Mouse (Mus musculus): Measurements from ENCODE around the gene Tmem9b. TPM values are rescaled to one million over a fixed set of nuclear protein-coding genes. Genes with fewer than 3 reads are reported as not detected.

Tmem9b gene
- polyA plus RNA-seq, 1 experiment from 2014 or later, result 64.7 TPM

DNA sequence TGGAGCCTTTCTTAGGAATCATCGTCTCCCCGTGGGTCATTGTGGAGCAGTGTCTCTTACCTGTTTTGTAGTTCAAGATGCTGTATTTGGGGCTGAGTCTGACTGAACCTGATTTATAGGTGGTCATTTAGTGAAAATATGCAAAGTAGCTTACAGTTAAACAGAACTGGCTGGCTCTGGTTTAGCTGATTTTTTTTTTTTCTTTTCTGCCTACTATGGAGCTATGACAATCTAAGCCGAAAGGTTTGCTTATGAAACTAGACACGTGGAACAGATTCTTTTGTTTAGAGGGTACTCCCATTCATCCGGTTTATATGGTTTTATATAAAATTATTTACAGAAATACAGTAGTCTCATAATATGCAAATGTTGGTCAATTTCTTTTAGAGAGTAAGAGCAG is 21.0 kb downstream of the Tmem9b start, which contains the start of gene Ascl3:
Gene Ascl3, minus strand, starts transcription at position 101 of the 400 bp plus-strand sequence.
- no peak within 1 kb of the TSS for H3K9ac ChIP-seq

DNA sequence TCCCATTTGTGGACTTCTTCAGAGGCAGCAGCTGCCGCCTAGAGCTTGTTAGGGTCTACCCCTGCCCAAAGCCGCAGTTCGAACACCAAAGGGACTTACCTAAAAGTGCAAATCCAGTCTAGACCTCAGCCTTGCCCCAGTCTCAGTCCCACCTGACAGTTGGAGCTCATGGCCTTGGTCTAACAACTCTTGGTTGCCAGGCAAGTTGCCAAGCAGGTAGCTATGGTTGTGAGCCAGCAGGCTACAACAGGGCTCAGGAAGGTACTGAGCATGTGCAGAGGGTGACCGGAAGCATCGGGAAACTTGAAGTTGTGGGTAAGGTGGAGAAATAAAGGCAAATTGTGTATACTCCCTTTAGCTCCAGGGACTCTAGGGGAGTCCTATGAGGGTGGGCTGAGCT is 29.0 kb downstream of the Tmem9b start, which contains the start of gene BC051019:
Gene BC051019, minus strand, starts transcription at position 154 of the 400 bp plus-strand sequence.
- Histone ChIP-seq H3K4me2 (no peak within 1 kb of the TSS), H3K36me3 (no peaks in the 10 kb centered on the region), H3K9ac (no peak within 1 kb of the TSS), H3K9me3 (no peaks in the 10 kb centered on the region), H3K27me3 (no peaks in the 10 kb centered on the region), H3K4me1 (no peaks in the 10 kb centered on the region), H3K4me3 (no peak within 1 kb of the TSS), H3K27ac (no peak within 1 kb of the TSS)
- ATAC-seq (ENCODE audit: insufficient number of reproducible peaks, low FRiP score, low TSS enrichment, low read depth), result no peak
- 89% methylated on average over 5 of the region's 5 CpGs for WGBS

More for the DNA sequence above, 21.0 kb downstream of the Tmem9b start, which contains the start of gene Ascl3:
- Histone ChIP-seq H3K27ac (no peak within 1 kb of the TSS), H3K36me3 (peaks cover 15% of the 10 kb centered on the region), H3K9me3 (no peaks in the 10 kb centered on the region), H3K4me2 (no peak within 1 kb of the TSS), H3K27me3 (no peaks in the 10 kb centered on the region), H3K4me1 (peaks cover 6% of the 10 kb centered on the region; the same call in 1 of the 2 replicates), H3K4me3 (no peak within 1 kb of the TSS)
- ATAC-seq (ENCODE audit: insufficient number of reproducible peaks, low FRiP score, low TSS enrichment, low read depth), result no peak
- WGBS, result 77% methylated on average over 5 of the region's 5 CpGs

DNA sequence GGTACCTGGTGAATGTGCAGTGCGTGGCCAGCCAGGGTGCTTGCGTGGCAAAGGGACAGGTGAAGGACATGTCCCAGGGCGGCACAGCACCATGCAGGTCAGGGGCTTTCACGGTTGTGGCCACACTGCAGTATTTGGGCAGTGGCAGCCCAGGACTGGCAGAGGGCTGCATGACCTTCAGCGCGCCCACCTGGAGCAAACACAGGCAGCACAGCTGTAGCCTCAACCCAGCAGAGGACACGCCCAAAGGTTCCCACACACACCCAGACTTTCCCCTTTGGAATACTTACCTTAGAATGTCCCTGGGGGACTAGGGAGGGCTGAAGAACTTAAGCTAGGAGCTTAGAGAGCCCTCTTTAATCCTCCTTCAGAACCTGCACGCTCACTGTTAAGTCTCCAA is 29.6 kb downstream of the Tmem9b start:
- H3K4me3 ChIP-seq, result no peak overlapping the region
- WGBS, result 94% methylated on average over 8 of the region's 8 CpGs
- no peak overlapping the region for H3K4me2 ChIP-seq
- H3K9ac ChIP-seq, result no peak overlapping the region
- H3K36me3 ChIP-seq, result no peaks in the 10 kb centered on the region
- H3K27me3 ChIP-seq, result no peaks in the 10 kb centered on the region
- H3K4me1 ChIP-seq, result no peaks in the 10 kb centered on the region
- no peak overlapping the region for H3K27ac ChIP-seq
- H3K9me3 ChIP-seq, result no peaks in the 10 kb centered on the region
- ATAC-seq (ENCODE audit: insufficient number of reproducible peaks, low FRiP score, low TSS enrichment, low read depth), result no peak

DNA sequence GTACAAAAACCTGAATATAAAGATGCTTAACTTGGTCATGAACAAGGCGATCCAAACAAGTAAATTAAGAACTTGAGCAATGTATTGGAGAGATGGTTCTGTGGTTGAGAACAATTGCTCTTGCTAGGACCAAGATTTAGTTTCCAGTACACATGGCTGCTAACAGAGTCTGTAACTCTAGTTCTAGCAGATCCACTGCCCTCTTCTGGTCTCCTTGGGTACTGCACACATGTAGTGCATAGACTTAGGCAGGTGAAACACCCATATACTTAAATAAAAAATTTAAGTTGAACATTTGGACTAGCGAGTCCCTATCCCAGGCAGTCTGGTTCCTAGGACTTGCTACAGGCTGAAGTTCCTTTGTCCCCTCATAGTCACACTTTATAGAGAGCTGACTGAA is 30.1 kb downstream of the Tmem9b start:
- no peak overlapping the region for H3K27ac ChIP-seq
- H3K27me3 ChIP-seq, result no peaks in the 10 kb centered on the region
- no peaks in the 10 kb centered on the region for H3K9me3 ChIP-seq
- H3K36me3 ChIP-seq, result no peaks in the 10 kb centered on the region
- no peak overlapping the region for H3K9ac ChIP-seq
- no peak overlapping the region for H3K4me3 ChIP-seq
- no peak overlapping the region for H3K4me2 ChIP-seq
- 95% methylated on average over 2 of the region's 2 CpGs for WGBS
- no peaks in the 10 kb centered on the region for H3K4me1 ChIP-seq
- ATAC-seq (ENCODE audit: insufficient number of reproducible peaks, low FRiP score, low TSS enrichment, low read depth), result no peak

DNA sequence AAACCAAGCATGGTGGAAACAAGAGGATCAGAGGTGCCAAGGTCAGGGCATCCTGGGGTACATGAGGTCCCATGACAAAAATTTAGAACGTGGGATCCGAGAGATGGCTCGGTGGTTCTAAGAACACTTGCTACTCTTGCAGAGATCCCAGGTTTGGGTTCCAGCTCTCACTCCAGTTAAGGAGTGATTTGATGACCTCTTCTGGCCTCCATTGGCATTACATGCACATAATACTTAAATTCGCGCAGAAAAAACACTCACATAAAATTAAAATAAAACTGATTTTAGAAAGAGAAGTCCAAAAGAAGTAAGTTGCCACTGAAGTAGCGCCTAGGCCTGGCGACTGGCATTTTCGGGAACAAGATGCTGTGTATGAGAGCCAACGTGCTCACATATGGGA is 33.4 kb downstream of the Tmem9b start:
- Histone ChIP-seq H3K9me3 (no peaks in the 10 kb centered on the region), H3K36me3 (no peaks in the 10 kb centered on the region), H3K27me3 (no peaks in the 10 kb centered on the region), H3K4me2 (no peak overlapping the region), H3K27ac (no peak overlapping the region), H3K4me3 (no peak overlapping the region), H3K9ac (no peak overlapping the region), H3K4me1 (no peaks in the 10 kb centered on the region)
- no peak for ATAC-seq (ENCODE audit: insufficient number of reproducible peaks, low FRiP score, low TSS enrichment, low read depth)
- 54% methylated on average over 9 of the region's 9 CpGs for WGBS

DNA sequence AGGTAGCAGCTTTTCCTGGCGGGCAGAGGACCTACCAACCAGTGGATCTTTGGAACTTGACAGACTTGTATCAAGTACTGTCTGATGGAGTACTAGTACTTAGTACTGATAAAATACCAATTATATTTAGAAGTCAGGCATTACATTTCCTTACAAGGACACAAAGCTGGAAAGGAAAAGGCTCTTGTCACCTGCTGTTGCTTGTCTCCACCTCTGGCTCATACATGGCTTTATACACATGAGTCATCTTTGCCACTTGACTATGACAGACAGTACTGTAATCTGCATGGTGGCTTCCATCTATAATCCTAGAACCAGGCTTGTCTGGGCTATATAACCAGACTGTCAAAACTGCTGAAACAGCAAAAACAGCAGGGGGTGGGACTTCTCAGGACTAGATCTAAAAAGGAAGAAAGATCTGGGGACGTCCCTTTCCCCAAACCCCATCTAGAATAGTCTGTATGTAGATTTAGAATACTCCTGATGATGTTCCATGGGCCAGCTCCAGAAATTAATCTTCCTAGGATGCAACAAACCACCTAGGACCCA is 39.2 kb downstream of the Tmem9b start:
- no peaks in the 10 kb centered on the region for H3K9me3 ChIP-seq
- peaks cover 7% of the 10 kb centered on the region for H3K4me1 ChIP-seq
- no peaks in the 10 kb centered on the region for H3K27me3 ChIP-seq
- 86% methylated on average over 2 of the region's 2 CpGs for WGBS
- no peak overlapping the region for H3K4me2 ChIP-seq
- H3K4me3 ChIP-seq, result no peak overlapping the region
- H3K36me3 ChIP-seq, result peaks cover 34% of the 10 kb centered on the region
- H3K27ac ChIP-seq, result no peak overlapping the region
- H3K9ac ChIP-seq, result no peak overlapping the region
- ATAC-seq (ENCODE audit: insufficient number of reproducible peaks, low FRiP score, low TSS enrichment, low read depth), result no peak

DNA sequence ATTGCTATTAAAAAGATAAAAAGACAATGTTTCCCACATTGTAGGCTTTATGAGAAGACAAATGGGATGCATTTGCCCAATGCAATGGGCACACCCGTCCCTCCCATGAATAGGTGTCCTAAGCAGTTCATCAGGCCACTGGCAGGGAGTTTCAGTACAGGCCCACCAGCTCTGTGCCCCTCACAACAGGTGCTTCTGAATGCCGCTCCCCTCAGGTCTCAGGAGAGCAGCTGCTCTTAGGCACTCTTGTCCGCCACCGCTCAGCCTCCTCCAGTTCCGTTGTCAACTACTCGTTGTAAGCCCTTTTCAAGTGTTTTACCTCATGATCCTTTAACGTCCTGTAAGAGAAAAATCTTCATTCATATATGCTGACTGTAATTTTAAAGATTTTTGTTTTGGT is 40.5 kb downstream of the Tmem9b start:
- ATAC-seq (ENCODE audit: insufficient number of reproducible peaks, low FRiP score, low TSS enrichment, low read depth), result no peak
- peaks cover 34% of the 10 kb centered on the region for H3K36me3 ChIP-seq

DNA sequence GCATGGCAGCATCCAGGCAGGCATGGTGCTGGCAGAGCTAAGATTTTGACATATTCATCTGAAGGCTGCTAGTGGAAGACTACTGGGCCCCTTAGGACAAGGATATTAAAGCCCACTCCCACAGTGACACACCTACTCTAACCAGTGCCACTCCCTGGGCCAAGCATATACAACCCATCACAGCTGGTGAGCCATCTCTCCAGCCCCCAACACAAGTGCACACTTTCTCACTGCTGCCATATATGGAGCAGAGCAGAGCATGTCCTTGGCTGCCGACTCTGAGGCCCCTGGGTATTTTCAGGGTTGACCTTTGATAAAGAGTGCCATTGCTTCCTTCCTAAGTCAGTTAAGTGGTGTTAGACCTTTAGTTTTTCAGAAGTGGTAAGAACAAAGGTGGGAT is 42.6 kb downstream of the Tmem9b start:
- H3K4me3 ChIP-seq, result no peak overlapping the region
- H3K4me1 ChIP-seq, result peaks cover 11% of the 10 kb centered on the region
- 70% methylated on average over 1 of the region's 1 CpGs for WGBS
- H3K36me3 ChIP-seq, result peaks cover 34% of the 10 kb centered on the region
- ATAC-seq (ENCODE audit: insufficient number of reproducible peaks, low FRiP score, low TSS enrichment, low read depth), result no peak
- H3K4me2 ChIP-seq, result no peak overlapping the region
- no peaks in the 10 kb centered on the region for H3K27me3 ChIP-seq
- H3K9ac ChIP-seq, result no peak overlapping the region
- no peak overlapping the region for H3K27ac ChIP-seq
- H3K9me3 ChIP-seq, result no peaks in the 10 kb centered on the region

More for the DNA sequence above, 40.5 kb downstream of the Tmem9b start:
- no peaks in the 10 kb centered on the region for H3K27me3 ChIP-seq
- H3K4me1 ChIP-seq, result peaks cover 11% of the 10 kb centered on the region
- no peak overlapping the region for H3K4me3 ChIP-seq
- 85% methylated on average over 7 of the region's 7 CpGs for WGBS
- H3K27ac ChIP-seq, result no peak overlapping the region
- H3K4me2 ChIP-seq, result no peak overlapping the region
- H3K9me3 ChIP-seq, result no peaks in the 10 kb centered on the region
- H3K9ac ChIP-seq, result no peak overlapping the region

GRCm38 (mm10) chr7:109708961-109709382 is 43.7 kb downstream of the Tmem9b start:
- WGBS, result 13% methylated on average over 3 of the region's 3 CpGs
- H3K36me3 ChIP-seq, result peaks cover 34% of the 10 kb centered on the region
- H3K27ac ChIP-seq, result peak overlapping the region; percentile 79

GRCm38 (mm10) chr7:109707023-109707785 is 45.5 kb downstream of the Tmem9b start:
- Histone ChIP-seq H3K9me3 (no peaks in the 10 kb centered on the region), H3K27ac (no peak overlapping the region), H3K27me3 (no peaks in the 10 kb centered on the region), H3K9ac (no peak overlapping the region), H3K4me3 (no peak overlapping the region), H3K4me2 (no peak overlapping the region), H3K36me3 (peaks cover 24% of the 10 kb centered on the region), H3K4me1 (peaks cover 26% of the 10 kb centered on the region)
- WGBS, result 46% methylated on average over 4 of the region's 4 CpGs
- no peak for ATAC-seq (ENCODE audit: insufficient number of reproducible peaks, low FRiP score, low TSS enrichment, low read depth)

More at GRCm38 (mm10) chr7:109708961-109709382, 43.7 kb downstream of the Tmem9b start:
- H3K4me1 ChIP-seq, result peaks cover 20% of the 10 kb centered on the region
- peak; percentile 73; the same call in 1 of the 2 replicates for ATAC-seq (ENCODE audit: insufficient number of reproducible peaks, low FRiP score, low TSS enrichment, low read depth)
- H3K9ac ChIP-seq, result no peak overlapping the region
- no peak overlapping the region for H3K4me2 ChIP-seq
- H3K27me3 ChIP-seq, result no peaks in the 10 kb centered on the region
- no peak overlapping the region for H3K4me3 ChIP-seq
- no peaks in the 10 kb centered on the region for H3K9me3 ChIP-seq

DNA sequence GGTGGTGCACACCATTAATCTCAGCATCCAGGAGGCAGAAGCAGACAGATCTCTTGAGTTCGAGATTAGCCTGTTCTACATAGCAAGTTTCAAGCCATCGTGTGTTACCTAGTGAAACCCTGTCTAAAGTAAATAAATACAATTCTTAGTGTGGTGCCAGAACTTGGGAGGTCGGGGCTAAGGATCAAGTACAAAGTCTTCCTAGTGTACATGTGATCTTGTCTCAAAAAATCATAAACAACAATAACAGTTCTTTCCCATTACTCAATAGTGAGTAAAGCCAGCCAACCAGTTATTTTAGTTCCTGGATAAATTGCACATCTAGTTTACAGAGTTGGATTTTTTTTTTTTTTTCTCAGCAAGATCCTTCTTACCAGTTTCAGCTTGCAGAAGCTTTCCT is 48.2 kb downstream of the Tmem9b start:
- no peaks in the 10 kb centered on the region for H3K36me3 ChIP-seq
- ATAC-seq (ENCODE audit: insufficient number of reproducible peaks, low FRiP score, low TSS enrichment, low read depth), result no peak
- H3K9ac ChIP-seq, result no peak overlapping the region
- peak overlapping the region; percentile 85; the same call in 1 of the 2 replicates for H3K4me2 ChIP-seq
- H3K4me1 ChIP-seq, result peaks cover 23% of the 10 kb centered on the region
- 67% methylated on average over 3 of the region's 3 CpGs for WGBS
- H3K27me3 ChIP-seq, result no peaks in the 10 kb centered on the region
- H3K27ac ChIP-seq, result no peak overlapping the region; the same call in 1 of the 2 replicates
- no peaks in the 10 kb centered on the region for H3K9me3 ChIP-seq
- H3K4me3 ChIP-seq, result peak overlapping the region; percentile 73

GRCm38 (mm10) chr7:109704016-109704377 is 48.7 kb downstream of the Tmem9b start:
- whole genome bisulfite sequencing, result 3% methylated on average over 17 of the region's 17 CpGs
- no peak; the same call in 1 of the 2 replicates for ATAC-seq (ENCODE audit: insufficient number of reproducible peaks, low FRiP score, low TSS enrichment, low read depth)
- peak overlapping the region; percentile 85 for H3K4me2 ChIP-seq
- no peaks in the 10 kb centered on the region for H3K9me3 ChIP-seq
- peak overlapping the region; percentile 76 for H3K9ac ChIP-seq
- H3K4me1 ChIP-seq, result peaks cover 23% of the 10 kb centered on the region
- peak overlapping the region; percentile 73 for H3K4me3 ChIP-seq
- no peaks in the 10 kb centered on the region for H3K27me3 ChIP-seq
- H3K36me3 ChIP-seq, result no peaks in the 10 kb centered on the region
- H3K27ac ChIP-seq, result peak overlapping the region; percentile 86

All from limb, embryonic 15.5 days (tissue).